Mouse (Mus musculus): ENCODE results near the gene Grik1. TPM values are rescaled to one million over a fixed set of nuclear protein-coding genes. Genes with fewer than 3 reads are reported as not detected.

Grik1 gene
- polyA plus RNA-seq, 1 experiment from 2014 or later: 45.0 TPM

DNA sequence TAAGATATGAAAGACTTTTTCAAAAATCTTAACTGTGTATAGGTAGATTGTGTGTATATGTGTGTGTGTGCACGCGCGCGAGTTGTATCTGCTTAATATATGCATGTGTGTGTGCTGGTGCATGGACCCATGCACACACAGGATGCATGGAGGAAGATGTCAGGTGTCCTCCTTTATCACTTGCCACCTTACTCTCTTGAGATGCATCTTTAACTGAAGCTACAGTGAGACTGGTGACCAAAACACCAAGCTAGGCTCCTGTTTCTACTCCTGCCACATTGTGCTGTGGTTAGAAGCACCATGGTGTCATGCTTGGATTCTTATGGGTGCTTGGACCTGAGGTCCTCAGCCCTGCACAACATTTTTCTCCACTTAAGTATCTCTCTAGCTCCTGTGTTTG, 245.7 kb downstream of the Grik1 start:
- no peaks in the 10 kb centered on the region for H3K36me3 ChIP-seq
- H3K4me2 ChIP-seq: no peak overlapping the region
- WGBS: 100% methylated on average over 4 of the region's 4 CpGs
- H3K4me3 ChIP-seq (replicated peaks): no peak overlapping the region
- no peaks in the 10 kb centered on the region for H3K27me3 ChIP-seq (replicated peaks)
- H3K9ac ChIP-seq (replicated peaks): no peak overlapping the region
- no peak for ATAC-seq (ENCODE audit: low FRiP score)
- H3K9me3 ChIP-seq (replicated peaks): no peaks in the 10 kb centered on the region
- no peak overlapping the region for H3K27ac ChIP-seq (replicated peaks)
- no peaks in the 10 kb centered on the region for H3K4me1 ChIP-seq

GRCm38 (mm10) chr16:88042458-88042857, 247.6 kb downstream of the Grik1 start:
- 68% methylated on average over 6 of the region's 6 CpGs for WGBS
- ATAC-seq (ENCODE audit: low FRiP score): no peak
- no peaks in the 10 kb centered on the region for H3K36me3 ChIP-seq
- no peaks in the 10 kb centered on the region for H3K27me3 ChIP-seq (replicated peaks)
- H3K27ac ChIP-seq (replicated peaks): no peak overlapping the region
- no peaks in the 10 kb centered on the region for H3K9me3 ChIP-seq (replicated peaks)
- H3K4me2 ChIP-seq: no peak overlapping the region
- no peak overlapping the region for H3K9ac ChIP-seq (replicated peaks)
- H3K4me1 ChIP-seq: no peaks in the 10 kb centered on the region
- no peak overlapping the region for H3K4me3 ChIP-seq (replicated peaks)

DNA sequence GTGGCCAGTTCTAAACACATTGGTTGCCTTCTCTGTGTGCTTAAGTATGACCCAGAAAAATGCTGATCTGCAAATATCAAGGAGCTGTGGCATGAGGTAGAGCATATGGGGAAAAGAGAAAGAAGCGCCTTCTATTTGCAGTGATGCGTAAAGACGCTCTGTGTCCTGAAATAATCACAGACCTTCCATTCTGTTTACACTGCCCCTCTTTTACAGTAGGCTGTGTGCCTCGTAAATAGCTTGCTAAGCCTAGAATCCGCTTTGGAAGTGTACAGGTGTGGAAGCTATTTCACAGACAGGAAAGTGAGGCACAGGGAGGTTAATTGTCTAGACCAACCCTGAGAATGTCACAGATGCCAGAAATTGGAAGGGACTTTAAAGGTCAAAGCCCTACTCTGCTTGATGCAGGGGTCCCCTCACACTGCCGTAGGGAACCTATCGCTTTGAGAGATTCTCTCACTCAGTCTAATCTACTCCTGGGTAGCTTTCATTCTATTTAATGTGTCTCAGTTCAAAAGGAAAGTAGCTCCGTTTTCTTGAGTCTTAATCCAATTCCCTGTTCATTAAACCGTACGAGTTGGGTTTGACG, 251.5 kb downstream of the Grik1 start:
- H3K9me3 ChIP-seq (replicated peaks): no peaks in the 10 kb centered on the region
- no peak overlapping the region for H3K4me2 ChIP-seq
- H3K27ac ChIP-seq (replicated peaks): no peak overlapping the region
- peaks cover 7% of the 10 kb centered on the region for H3K4me1 ChIP-seq
- no peaks in the 10 kb centered on the region for H3K27me3 ChIP-seq (replicated peaks)
- no peak overlapping the region for H3K4me3 ChIP-seq (replicated peaks)
- ATAC-seq (ENCODE audit: low FRiP score): no peak
- WGBS: 75% methylated on average over 11 of the region's 11 CpGs
- H3K36me3 ChIP-seq: no peaks in the 10 kb centered on the region
- no peak overlapping the region for H3K9ac ChIP-seq (replicated peaks)

- Histone ChIP-seq H3K27me3 (replicated peaks) (no peaks in the 10 kb centered on the region), H3K4me1 (no peaks in the 10 kb centered on the region), H3K9me3 (replicated peaks) (no peaks in the 10 kb centered on the region), H3K9ac (replicated peaks) (no peak overlapping the region), H3K4me3 (replicated peaks) (no peak overlapping the region), H3K4me2 (no peak overlapping the region), H3K27ac (replicated peaks) (no peak overlapping the region), H3K36me3 (no peaks in the 10 kb centered on the region)
- 30% methylated on average over 2 of the region's 2 CpGs for WGBS
- no peak for ATAC-seq (ENCODE audit: low FRiP score)
Measured at GRCm38 (mm10) chr16:87988805-87989204, 301.3 kb downstream of the Grik1 start.

DNA sequence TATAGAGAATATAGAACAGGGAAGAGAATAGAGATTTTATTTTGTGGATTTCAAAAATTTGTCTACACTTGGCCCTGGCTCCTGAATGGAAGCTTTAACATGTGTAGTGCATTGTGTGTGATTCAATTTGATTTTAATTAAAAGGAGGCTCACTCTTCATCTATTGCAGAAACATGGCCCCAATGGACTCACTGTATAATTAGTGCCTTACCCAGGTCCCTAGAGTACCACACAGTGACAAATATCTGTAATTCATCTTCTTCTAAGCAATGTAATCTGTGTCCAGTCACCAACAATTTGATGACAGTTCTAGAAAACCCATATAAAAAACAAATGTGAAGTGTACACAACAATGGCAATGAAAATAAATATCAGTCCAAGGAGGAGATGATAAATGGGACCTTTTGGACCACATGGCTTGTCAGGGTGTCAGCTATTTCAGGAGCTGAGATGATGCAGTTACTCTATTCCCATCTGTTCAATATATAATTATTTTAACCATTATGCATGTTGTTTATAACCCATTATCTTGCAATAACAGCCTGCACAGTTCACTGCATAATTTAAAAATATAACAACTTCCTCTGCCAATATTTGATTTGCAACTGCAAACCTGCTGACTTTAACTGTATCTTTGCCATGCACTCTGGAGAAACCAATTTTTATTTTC, 305.7 kb downstream of the Grik1 start:
- H3K9me3 ChIP-seq (replicated peaks): no peaks in the 10 kb centered on the region
- H3K9ac ChIP-seq (replicated peaks): no peak overlapping the region
- no peaks in the 10 kb centered on the region for H3K4me1 ChIP-seq
- no peak overlapping the region for H3K4me3 ChIP-seq (replicated peaks)
- no peak overlapping the region for H3K4me2 ChIP-seq
- ATAC-seq (ENCODE audit: low FRiP score): peak; percentile 61; the same call in 1 of the 2 replicates
- no peaks in the 10 kb centered on the region for H3K27me3 ChIP-seq (replicated peaks)
- no peaks in the 10 kb centered on the region for H3K36me3 ChIP-seq
- no peak overlapping the region for H3K27ac ChIP-seq (replicated peaks)

DNA sequence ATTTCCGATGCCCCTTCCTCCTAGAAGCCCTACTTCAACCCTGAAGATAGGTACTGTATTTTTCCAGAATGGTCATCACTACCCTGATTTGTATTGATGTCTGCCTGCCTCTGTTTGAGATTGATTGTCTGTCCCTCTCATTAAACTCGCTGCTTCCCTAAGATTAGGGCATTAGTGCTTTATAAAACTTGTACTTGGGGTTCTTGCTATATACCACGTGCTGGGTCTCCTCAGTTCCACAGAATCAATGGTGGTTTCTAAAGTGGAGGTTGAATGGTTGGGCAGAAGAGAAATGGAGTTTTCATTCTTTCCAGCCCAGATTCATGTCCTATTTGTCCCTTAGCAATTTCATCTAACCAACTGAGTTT, 316.0 kb downstream of the Grik1 start:
- H3K36me3 ChIP-seq: no peaks in the 10 kb centered on the region
- no peak overlapping the region for H3K4me2 ChIP-seq
- no peak overlapping the region for H3K9ac ChIP-seq (replicated peaks)
- H3K9me3 ChIP-seq (replicated peaks): no peaks in the 10 kb centered on the region
- 52% methylated on average over 3 of the region's 3 CpGs for WGBS
- H3K27ac ChIP-seq (replicated peaks): no peak overlapping the region
- H3K27me3 ChIP-seq (replicated peaks): no peaks in the 10 kb centered on the region
- no peak for ATAC-seq (ENCODE audit: low FRiP score)
- H3K4me3 ChIP-seq (replicated peaks): no peak overlapping the region
- no peaks in the 10 kb centered on the region for H3K4me1 ChIP-seq

DNA sequence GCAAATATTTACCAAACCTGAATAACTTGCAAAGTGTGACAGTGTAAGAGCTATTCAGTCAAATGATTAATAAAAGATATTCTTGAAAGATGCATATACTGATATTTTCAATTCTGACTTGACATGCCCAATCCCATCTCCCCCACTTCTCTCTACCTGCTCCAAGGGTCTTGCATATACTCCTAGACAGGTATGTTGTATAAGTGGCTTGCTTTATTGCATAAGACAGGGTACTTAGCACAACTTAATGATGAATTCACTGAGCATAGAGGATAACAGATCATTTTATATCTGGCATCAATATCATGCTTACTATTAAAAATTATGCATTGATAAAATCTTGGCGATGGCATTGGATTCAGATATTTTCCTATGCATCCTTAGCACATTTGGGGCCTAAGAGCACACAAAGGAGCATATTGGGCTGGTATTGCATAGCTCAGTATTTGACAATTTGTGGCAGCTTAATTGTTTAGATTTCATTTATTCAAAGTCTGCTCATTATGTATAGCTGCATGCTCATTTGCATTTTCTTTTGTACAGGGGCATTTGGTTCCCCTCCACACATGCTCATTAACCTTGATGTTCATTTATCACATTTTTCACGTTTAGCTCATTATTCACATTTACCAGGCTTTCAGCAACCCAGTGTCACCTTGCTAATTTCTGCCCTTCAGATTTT, 316.5 kb downstream of the Grik1 start:
- Histone ChIP-seq H3K9me3 (replicated peaks) (no peaks in the 10 kb centered on the region), H3K27me3 (replicated peaks) (no peaks in the 10 kb centered on the region), H3K36me3 (no peaks in the 10 kb centered on the region), H3K4me1 (no peaks in the 10 kb centered on the region), H3K9ac (replicated peaks) (no peak overlapping the region), H3K4me3 (replicated peaks) (no peak overlapping the region), H3K27ac (replicated peaks) (no peak overlapping the region), H3K4me2 (no peak overlapping the region)
- 41% methylated on average over 2 of the region's 2 CpGs for WGBS
- ATAC-seq (ENCODE audit: low FRiP score): no peak

GRCm38 (mm10) chr16:87971911-87972310, 318.2 kb downstream of the Grik1 start:
- H3K9ac ChIP-seq (replicated peaks): no peak overlapping the region
- no peak overlapping the region for H3K4me3 ChIP-seq (replicated peaks)
- H3K27me3 ChIP-seq (replicated peaks): no peaks in the 10 kb centered on the region
- no peak overlapping the region for H3K27ac ChIP-seq (replicated peaks)
- 70% methylated on average over 6 of the region's 6 CpGs for WGBS
- H3K4me2 ChIP-seq: no peak overlapping the region
- H3K4me1 ChIP-seq: no peaks in the 10 kb centered on the region
- ATAC-seq (ENCODE audit: low FRiP score): no peak
- no peaks in the 10 kb centered on the region for H3K9me3 ChIP-seq (replicated peaks)
- no peaks in the 10 kb centered on the region for H3K36me3 ChIP-seq

GRCm38 (mm10) chr16:87969936-87970335, 320.1 kb downstream of the Grik1 start:
- WGBS: 73% methylated on average over 3 of the region's 3 CpGs
- H3K4me2 ChIP-seq: no peak overlapping the region
- no peak for ATAC-seq (ENCODE audit: low FRiP score)
- H3K27me3 ChIP-seq (replicated peaks): no peaks in the 10 kb centered on the region
- H3K36me3 ChIP-seq: no peaks in the 10 kb centered on the region
- no peaks in the 10 kb centered on the region for H3K9me3 ChIP-seq (replicated peaks)
- H3K4me1 ChIP-seq: no peaks in the 10 kb centered on the region
- no peak overlapping the region for H3K9ac ChIP-seq (replicated peaks)
- H3K27ac ChIP-seq (replicated peaks): no peak overlapping the region
- no peak overlapping the region for H3K4me3 ChIP-seq (replicated peaks)

DNA sequence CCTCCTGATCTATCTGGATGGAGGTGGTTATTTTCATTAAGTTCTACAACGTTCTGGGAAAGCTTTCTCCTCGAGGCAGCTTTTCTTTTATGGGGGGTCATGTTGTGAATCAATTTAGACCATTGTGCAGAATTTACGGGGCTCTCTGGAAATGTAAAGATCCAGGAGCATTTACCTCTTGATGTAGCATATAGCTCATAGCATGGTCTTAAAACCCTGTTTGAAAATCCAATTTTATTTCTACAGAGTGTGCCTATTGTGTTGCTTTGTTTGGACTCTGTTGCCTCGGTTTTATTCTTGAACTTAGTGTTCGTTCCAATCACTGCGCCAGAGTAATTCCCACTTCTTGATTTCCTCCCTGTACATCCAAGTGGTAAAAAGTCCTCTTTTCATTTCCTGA, 328.6 kb downstream of the Grik1 start:
- 46% methylated on average over 6 of the region's 6 CpGs for WGBS
- Histone ChIP-seq H3K9me3 (replicated peaks) (no peaks in the 10 kb centered on the region), H3K27me3 (replicated peaks) (no peaks in the 10 kb centered on the region), H3K27ac (replicated peaks) (no peak overlapping the region), H3K4me2 (no peak overlapping the region), H3K36me3 (no peaks in the 10 kb centered on the region), H3K9ac (replicated peaks) (no peak overlapping the region), H3K4me1 (no peaks in the 10 kb centered on the region), H3K4me3 (replicated peaks) (no peak overlapping the region)
- no peak for ATAC-seq (ENCODE audit: low FRiP score)

DNA sequence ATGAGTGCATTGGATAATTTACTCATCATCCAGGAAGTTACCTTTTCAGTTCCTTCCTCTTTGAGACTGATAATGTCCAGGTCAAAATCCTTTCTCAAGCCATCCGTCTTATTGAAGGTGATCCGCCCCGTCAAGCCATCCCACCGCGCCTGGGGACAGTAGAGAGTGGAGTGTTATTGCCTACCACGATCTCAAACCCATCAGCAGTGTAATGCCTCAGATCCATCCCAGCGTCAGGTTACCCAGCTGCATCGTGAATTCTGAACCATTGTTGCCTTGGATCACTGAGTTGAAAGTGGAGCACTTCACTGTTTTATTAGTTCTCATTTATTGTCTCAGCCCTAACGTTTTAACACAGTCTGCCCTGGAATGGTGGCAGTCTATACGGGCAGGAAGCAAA, 332.6 kb downstream of the Grik1 start:
- no peak for ATAC-seq (ENCODE audit: low FRiP score)
- H3K9ac ChIP-seq (replicated peaks): no peak overlapping the region
- H3K36me3 ChIP-seq: no peaks in the 10 kb centered on the region
- H3K9me3 ChIP-seq (replicated peaks): no peaks in the 10 kb centered on the region
- no peaks in the 10 kb centered on the region for H3K27me3 ChIP-seq (replicated peaks)
- H3K4me3 ChIP-seq (replicated peaks): no peak overlapping the region
- H3K4me1 ChIP-seq: no peaks in the 10 kb centered on the region
- 49% methylated on average over 10 of the region's 10 CpGs for WGBS
- no peak overlapping the region for H3K27ac ChIP-seq (replicated peaks)
- H3K4me2 ChIP-seq: no peak overlapping the region

DNA sequence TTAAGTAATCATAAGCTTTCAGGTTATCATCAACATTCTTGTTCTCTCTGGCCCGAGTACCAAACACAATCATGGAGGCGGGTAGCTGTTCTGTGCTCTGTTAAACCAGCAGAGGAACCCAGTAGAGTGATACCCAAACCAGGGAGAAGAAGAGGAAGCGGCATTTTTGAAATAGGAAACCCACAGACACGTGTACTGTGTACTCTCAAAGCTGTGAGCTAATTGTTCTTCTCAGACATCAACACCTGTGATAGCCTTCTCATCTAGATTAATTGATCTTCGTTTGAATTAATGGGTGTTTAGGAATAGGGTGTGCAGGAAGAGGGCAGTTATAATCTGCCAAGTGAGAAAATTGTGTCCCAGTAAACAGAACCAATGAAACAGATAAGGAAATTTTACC, 333.9 kb downstream of the Grik1 start:
- Histone ChIP-seq H3K27ac (replicated peaks) (no peak overlapping the region), H3K4me1 (no peaks in the 10 kb centered on the region), H3K4me2 (no peak overlapping the region), H3K9ac (replicated peaks) (no peak overlapping the region), H3K9me3 (replicated peaks) (no peaks in the 10 kb centered on the region), H3K36me3 (no peaks in the 10 kb centered on the region), H3K27me3 (replicated peaks) (no peaks in the 10 kb centered on the region), H3K4me3 (replicated peaks) (no peak overlapping the region)
- ATAC-seq (ENCODE audit: low FRiP score): no peak
- 80% methylated on average over 5 of the region's 5 CpGs for WGBS
